ENCODE assay signal across 9 mouse cellular contexts in genomic region chr13:73723081-73723668, GRCm38 (mm10). TPM values are rescaled to one million over a fixed set of nuclear protein-coding genes. Genes with fewer than 3 reads are reported as not detected.
DNase-seq lines count a peak whose midpoint lies in the region; ATAC-seq and TF ChIP-seq lines count a peak whose summit lies in the region.
"Had no signal": no experiment of that assay in that cellular context is flagged by ENCODE, and none has a peak within 500 bp of the region (broad histone marks: within the 10 kb centered on the region; RNA-seq: fewer than 3 reads in every experiment).

No protein-coding gene starts in this region.

- no peak for TF ChIP-seq EP300 in liver, postnatal 0 days (IDR thresholded peaks at IDR 0.05; ENCODE audit: low read depth)

- no peaks in the 10 kb centered on the region for H3K36me3 ChIP-seq in midbrain, embryonic 10.5 days
- H3K36me3 ChIP-seq in midbrain, embryonic 15.5 days (replicated peaks), result no peaks in the 10 kb centered on the region
- H3K36me3 ChIP-seq in forebrain, postnatal 0 days (ENCODE audit: insufficient read depth), result no peaks in the 10 kb centered on the region
- no peaks in the 10 kb centered on the region for H3K36me3 ChIP-seq in liver, postnatal 0 days (replicated peaks; ENCODE audit: insufficient read depth, low read length)
- H3K36me3 ChIP-seq: embryonic facial prominence, embryonic 12.5 days had no signal

- no peaks in the 10 kb centered on the region for H3K27me3 ChIP-seq in midbrain, embryonic 10.5 days (ENCODE audit: low read depth, poor library complexity, severe bottlenecking)
- no peaks in the 10 kb centered on the region for H3K27me3 ChIP-seq in midbrain, embryonic 15.5 days (replicated peaks)
- H3K27me3 ChIP-seq in forebrain, postnatal 0 days (ENCODE audit: insufficient read depth, low read length), result no peaks in the 10 kb centered on the region
- H3K27me3 ChIP-seq in liver, postnatal 0 days (ENCODE audit: insufficient read depth, low read length), result no peaks in the 10 kb centered on the region
- H3K27me3 ChIP-seq: embryonic facial prominence, embryonic 12.5 days had no signal

- TF ChIP-seq CTCF in forebrain, postnatal 0 days (IDR thresholded peaks at IDR 0.05; ENCODE audit: low read depth), result peak; percentile 73
- TF ChIP-seq CTCF in liver, postnatal 0 days (IDR thresholded peaks at IDR 0.05; ENCODE audit: low read depth), result peak; percentile 69

- ATAC-seq in midbrain, embryonic 15.5 days (replicated peaks), result no peak
- ATAC-seq in forebrain, postnatal 0 days, result peak; percentile 71
- 0 out of 2 replicates have a peak, but pooled peaks have one; percentile 21 for ATAC-seq in liver, postnatal 0 days

- H3K4me3 ChIP-seq in midbrain, embryonic 10.5 days, result no peak overlapping the region
- no peak overlapping the region for H3K4me3 ChIP-seq in midbrain, embryonic 15.5 days
- H3K4me3 ChIP-seq in forebrain, postnatal 0 days (ENCODE audit: low read depth, low read length), result no peak overlapping the region
- H3K4me3 ChIP-seq in liver, postnatal 0 days (ENCODE audit: low read depth, low read length), result no peak overlapping the region
- H3K4me3 ChIP-seq: embryonic facial prominence, embryonic 12.5 days had no signal

- peak; percentile 39 for DNase-seq in midbrain, embryonic 10.5 days (ENCODE audit: low spot score)
- DNase-seq in adrenal gland, adult (ENCODE audit: inconsistent age in 2 of 2, low spot score in 1 of 2), result peak; percentile 55 to 87
- DNase-seq in forebrain, postnatal 0 days, result peak; percentile 26
- DNase-seq in kidney, adult 8-10 months, result peak; percentile 80 to 90
- DNase-seq in liver, postnatal 0 days, result peak; percentile 49
- peak; percentile 68 for DNase-seq in retina, embryonic 14.5 days (ENCODE audit: low spot score)
- DNase-seq in cerebellum, adult 8-10 months, result no peak

- no peak overlapping the region for H3K27ac ChIP-seq in midbrain, embryonic 10.5 days (replicated peaks)
- no peak overlapping the region for H3K27ac ChIP-seq in midbrain, embryonic 15.5 days
- no peak overlapping the region for H3K27ac ChIP-seq in forebrain, postnatal 0 days (ENCODE audit: low read depth, low read length)
- H3K27ac ChIP-seq in liver, postnatal 0 days (ENCODE audit: low read depth), result no peak overlapping the region
- H3K27ac ChIP-seq: embryonic facial prominence, embryonic 12.5 days had no signal

- peaks cover 10% of the 10 kb centered on the region for H3K4me1 ChIP-seq in midbrain, embryonic 10.5 days
- no peaks in the 10 kb centered on the region for H3K4me1 ChIP-seq in midbrain, embryonic 15.5 days
- H3K4me1 ChIP-seq in forebrain, postnatal 0 days (ENCODE audit: insufficient read depth), result no peaks in the 10 kb centered on the region
- no peaks in the 10 kb centered on the region; the same call in 1 of the 2 replicates for H3K4me1 ChIP-seq in liver, postnatal 0 days (ENCODE audit: insufficient read depth)
- H3K4me1 ChIP-seq: embryonic facial prominence, embryonic 12.5 days had no signal

- no peak overlapping the region for H3K4me2 ChIP-seq in midbrain, embryonic 15.5 days
- H3K4me2 ChIP-seq in forebrain, postnatal 0 days (ENCODE audit: low read depth), result no peak overlapping the region
- H3K4me2 ChIP-seq in liver, postnatal 0 days (ENCODE audit: low read depth, low read length), result no peak overlapping the region
- H3K4me2 ChIP-seq: embryonic facial prominence, embryonic 12.5 days had no signal

- 40% methylated on average over 8 of the region's 8 CpGs for WGBS in midbrain, embryonic 10.5 days
- 44% methylated on average over 8 of the region's 8 CpGs for WGBS in midbrain, embryonic 15.5 days
- 40% methylated on average over 8 of the region's 8 CpGs for WGBS in forebrain, postnatal 0 days
- WGBS in liver, postnatal 0 days (ENCODE audit: insufficient replicate concordance), result 24% methylated on average over 8 of the region's 8 CpGs

- no peaks in the 10 kb centered on the region for H3K9me3 ChIP-seq in midbrain, embryonic 10.5 days (replicated peaks)
- no peaks in the 10 kb centered on the region for H3K9me3 ChIP-seq in midbrain, embryonic 15.5 days
- no peaks in the 10 kb centered on the region for H3K9me3 ChIP-seq in forebrain, postnatal 0 days (ENCODE audit: low read length)
- H3K9me3 ChIP-seq in liver, postnatal 0 days (ENCODE audit: low read length), result no peaks in the 10 kb centered on the region
- H3K9me3 ChIP-seq: embryonic facial prominence, embryonic 12.5 days had no signal

- no peak overlapping the region for H3K9ac ChIP-seq in midbrain, embryonic 15.5 days
- H3K9ac ChIP-seq in forebrain, postnatal 0 days, result no peak overlapping the region
- H3K9ac ChIP-seq in liver, postnatal 0 days (replicated peaks), result no peak overlapping the region
- H3K9ac ChIP-seq: embryonic facial prominence, embryonic 12.5 days had no signal

RNA-seq across cellular contexts. Expression of gene Slc12a7, which starts 9.7 kb away (rescaled TPM):
- polyA plus RNA-seq in midbrain, embryonic 10.5 days (2016; fragmentation: Nextera tagmentation; extraction: Ambion mirVana), result 47.8 and 52.5 TPM in 2 replicates
- 9.5 and 9.8 TPM in 2 replicates for polyA plus RNA-seq in midbrain, embryonic 15.5 days (2015; fragmentation: Nextera tagmentation; extraction: Ambion mirVana)
- 4.5 and 14.8 TPM in 2 replicates for total RNA-seq in forebrain, postnatal 0 days (2014; rRNA removed)
- 3.7 and 4.9 TPM in 2 replicates for polyA plus RNA-seq in forebrain, postnatal 0 days (2015; fragmentation: Nextera tagmentation; extraction: Ambion mirVana)
- 6.5 and 7.0 TPM in 2 replicates for polyA plus RNA-seq in liver, postnatal 0 days (2015; fragmentation: Nextera tagmentation; extraction: Ambion mirVana)

RNA-seq across cellular contexts. Expression of gene Slc6a19, which starts 18.5 kb away (rescaled TPM):
- 0.10 and 0.15 TPM in 2 replicates for polyA plus RNA-seq in midbrain, embryonic 10.5 days (2016; fragmentation: Nextera tagmentation; extraction: Ambion mirVana)
- 0.23 and 0.32 TPM in 2 replicates for polyA plus RNA-seq in midbrain, embryonic 15.5 days (2015; fragmentation: Nextera tagmentation; extraction: Ambion mirVana)
- 0.15 and 0.43 TPM in 2 replicates for total RNA-seq in forebrain, postnatal 0 days (2014; rRNA removed)
- 0.13 and 0.22 TPM in 2 replicates for polyA plus RNA-seq in forebrain, postnatal 0 days (2015; fragmentation: Nextera tagmentation; extraction: Ambion mirVana)
- 1.3 and 1.4 TPM in 2 replicates for polyA plus RNA-seq in liver, postnatal 0 days (2015; fragmentation: Nextera tagmentation; extraction: Ambion mirVana)

RNA-seq across cellular contexts. Expression of gene Slc6a18, which starts 45.4 kb away (rescaled TPM):
- not detected in 2 replicates for polyA plus RNA-seq in midbrain, embryonic 10.5 days (2016; fragmentation: Nextera tagmentation; extraction: Ambion mirVana)
- polyA plus RNA-seq in midbrain, embryonic 15.5 days (2015; fragmentation: Nextera tagmentation; extraction: Ambion mirVana), result not detected in 2 replicates
- total RNA-seq in forebrain, postnatal 0 days (2014; rRNA removed), result not detected in 2 replicates
- not detected in 2 replicates for polyA plus RNA-seq in forebrain, postnatal 0 days (2015; fragmentation: Nextera tagmentation; extraction: Ambion mirVana)
- polyA plus RNA-seq in liver, postnatal 0 days (2015; fragmentation: Nextera tagmentation; extraction: Ambion mirVana), result not detected in 2 replicates
- polyA plus RNA-seq: embryonic facial prominence, embryonic 12.5 days had no signal
